Mouse (Mus musculus): ENCODE results near the gene Pfkfb4.

The Pfkfb4 gene

DNA sequence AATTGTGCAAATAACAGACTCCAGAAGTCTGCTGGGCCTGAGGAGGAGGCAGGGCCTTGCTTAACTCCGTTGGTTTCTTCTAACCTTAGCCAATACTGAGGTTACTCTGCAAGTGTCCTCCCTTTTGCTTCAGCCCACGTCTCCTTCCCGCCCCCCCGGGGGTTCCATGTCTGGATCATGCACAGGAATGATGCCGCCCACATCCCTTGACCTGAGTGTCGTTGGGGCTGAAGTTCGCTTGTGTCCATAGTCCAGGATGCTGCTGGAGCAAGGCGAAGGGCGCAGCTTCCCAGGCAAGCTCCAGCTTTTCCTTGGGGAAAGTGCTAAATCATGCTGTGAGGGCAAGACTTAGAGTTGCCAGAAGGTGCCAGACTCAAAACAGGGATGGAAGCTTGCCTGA lies 4.8 kb downstream of the Pfkfb4 start:
- DNase-seq (ENCODE audit: low read depth, low spot score) = no peak

DNA sequence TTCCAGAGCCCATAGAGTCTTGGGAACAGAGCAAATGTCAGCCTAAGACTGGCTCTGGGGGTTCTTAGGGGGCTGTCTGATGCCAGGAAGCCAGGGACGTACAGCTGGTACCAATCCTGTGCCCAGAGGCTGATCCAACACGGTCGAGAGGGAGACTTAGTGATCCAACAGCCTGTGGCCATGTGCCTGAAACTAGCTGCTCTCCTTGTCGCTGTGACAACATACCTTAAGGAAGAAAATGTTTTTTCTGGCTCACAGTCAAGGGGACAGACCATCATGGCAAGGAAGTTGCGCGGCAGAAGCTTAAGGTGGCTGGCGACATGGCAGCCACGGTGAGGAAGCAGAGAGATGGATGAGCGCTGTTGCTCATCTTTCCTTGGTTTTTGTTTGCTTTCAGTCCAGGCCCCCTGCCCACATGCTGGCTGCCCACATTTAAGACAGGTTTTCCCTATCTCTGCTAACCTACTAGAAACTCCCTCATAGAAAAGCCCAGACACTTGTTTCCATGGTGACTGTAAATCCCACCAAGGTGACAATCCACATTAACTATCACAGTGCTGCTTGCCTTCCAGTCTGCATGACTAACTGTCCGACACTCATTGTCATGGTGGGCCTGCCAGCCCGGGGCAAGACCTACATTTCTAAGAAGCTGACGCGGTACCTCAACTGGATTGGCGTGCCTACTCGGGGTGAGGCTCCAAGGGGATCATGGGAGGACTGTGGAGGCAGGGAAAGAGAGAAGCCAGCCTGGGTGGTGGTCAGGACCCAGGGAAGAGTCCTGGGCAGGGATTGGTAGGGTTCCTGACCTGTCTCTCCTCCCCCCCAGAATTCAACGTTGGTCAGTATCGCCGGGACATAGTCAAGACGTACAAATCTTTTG lies 6.9 kb downstream of the Pfkfb4 start:
- DNase-seq (ENCODE audit: low read depth, low spot score) = no peak

DNA sequence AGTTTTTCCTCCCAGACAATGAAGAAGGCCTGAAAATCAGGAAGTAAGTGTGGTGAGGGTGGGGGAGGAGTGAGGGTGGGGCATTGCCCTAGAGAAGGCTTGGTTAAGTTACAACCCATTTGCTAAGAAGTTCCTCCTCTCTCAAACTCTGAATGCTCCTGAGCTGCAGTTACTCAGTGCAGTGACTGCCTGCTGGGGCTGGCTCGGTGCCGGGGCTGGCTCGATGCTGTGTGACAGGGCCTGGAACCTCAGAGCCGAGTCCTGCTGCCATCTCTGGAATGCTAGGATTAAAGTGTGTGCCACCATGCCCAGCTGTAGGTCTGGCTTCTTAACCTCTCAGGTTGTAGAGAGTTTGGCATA lies 7.6 kb downstream of the Pfkfb4 start:
- no peak for DNase-seq (ENCODE audit: low read depth, low spot score)

DNA sequence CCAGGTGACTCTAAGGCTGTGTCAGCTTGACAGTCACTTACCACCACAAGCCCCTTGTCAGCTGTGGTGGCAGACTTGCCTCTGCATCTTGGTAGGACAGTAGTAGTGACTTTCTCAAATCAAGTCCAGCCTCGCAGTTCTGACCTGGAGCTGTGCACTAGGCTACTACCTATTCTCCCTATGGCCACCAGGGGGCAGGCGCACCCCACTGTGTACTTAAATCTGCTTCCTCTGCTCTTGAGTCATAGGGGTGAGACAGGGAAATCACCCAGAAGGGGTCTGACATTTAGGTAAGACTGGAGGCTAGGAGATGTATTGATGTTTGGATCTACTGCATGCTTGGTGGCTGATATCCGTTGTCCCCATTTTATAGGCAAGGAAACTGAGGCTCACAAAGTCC lies 9.1 kb downstream of the Pfkfb4 start:
- peak; percentile 39 for DNase-seq (ENCODE audit: low read depth, low spot score)

DNA sequence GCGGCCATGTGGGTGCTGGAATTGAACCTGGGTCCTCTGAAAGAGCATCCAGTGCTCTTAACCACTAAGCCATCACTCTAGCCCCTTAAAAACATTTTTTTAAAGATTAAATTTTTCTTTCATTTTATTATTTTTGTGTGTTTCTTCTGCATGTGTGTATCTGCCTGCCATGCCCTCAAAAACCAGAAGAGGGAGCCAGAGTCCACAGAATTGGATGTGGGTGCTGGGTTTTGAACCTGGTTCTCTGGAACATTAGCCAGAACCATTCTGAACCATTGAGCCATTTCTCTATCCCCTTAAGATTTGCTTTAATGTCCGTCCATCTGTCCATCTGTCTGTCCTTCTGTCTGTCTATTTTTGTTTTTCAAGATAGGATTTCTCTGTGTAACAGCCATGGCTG lies 11.6 kb downstream of the Pfkfb4 start:
- no peak for DNase-seq (ENCODE audit: low read depth, low spot score)

DNA sequence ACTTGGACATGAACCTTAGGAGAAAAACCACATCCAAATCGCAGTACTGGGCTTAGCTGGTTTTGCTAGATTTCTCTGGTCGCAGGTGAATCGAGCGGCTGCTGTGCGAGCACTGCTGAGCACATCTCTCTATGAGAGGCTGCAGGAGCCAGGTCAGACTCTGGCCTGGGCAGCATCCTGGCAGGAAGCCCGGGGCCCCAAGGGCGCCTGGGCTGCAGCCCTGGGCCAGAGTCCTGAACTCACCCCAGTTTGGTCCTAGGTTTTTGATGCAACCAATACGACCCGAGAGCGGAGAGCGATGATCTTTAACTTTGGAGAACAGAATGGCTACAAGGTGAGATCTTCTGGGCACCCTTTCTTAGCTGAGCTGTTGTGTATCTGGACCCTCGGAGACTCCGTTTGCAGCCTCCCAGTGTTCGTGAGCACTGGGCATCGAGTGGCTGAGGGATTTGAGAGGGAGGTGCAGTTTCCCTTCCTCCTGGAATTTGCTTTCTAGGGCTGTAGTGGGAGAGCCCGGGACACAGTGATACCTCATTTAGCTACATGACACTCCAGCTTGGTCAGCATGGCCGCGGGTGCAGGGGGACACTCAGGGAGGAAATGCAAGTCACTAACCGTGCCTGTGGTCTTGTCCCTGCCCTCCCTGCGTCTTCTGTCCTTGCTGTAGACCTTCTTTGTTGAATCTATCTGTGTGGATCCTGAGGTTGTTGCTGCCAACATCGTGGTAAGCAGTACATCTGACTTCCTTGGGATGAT lies 15.6 kb downstream of the Pfkfb4 start:
- DNase-seq (ENCODE audit: low read depth, low spot score) = no peak

DNA sequence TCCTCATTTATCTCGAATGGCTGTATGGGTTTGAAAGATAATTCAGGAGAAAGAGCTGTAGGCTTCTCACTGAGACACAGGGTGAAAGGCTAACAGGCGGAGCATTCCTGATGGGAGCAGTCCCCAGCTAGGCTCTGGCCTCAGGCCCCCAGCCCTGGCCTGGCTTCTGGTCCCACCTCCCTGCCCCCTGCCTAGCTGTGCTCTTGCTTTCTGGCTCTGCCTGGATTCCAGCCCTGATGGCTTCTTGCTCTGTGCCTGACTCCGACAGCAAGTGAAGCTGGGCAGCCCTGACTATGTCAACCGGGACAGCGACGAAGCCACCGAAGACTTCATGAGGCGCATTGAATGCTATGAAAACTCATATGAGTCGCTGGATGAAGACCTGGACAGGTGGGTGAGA lies 16.5 kb downstream of the Pfkfb4 start:
- no peak for DNase-seq (ENCODE audit: low read depth, low spot score)

DNA sequence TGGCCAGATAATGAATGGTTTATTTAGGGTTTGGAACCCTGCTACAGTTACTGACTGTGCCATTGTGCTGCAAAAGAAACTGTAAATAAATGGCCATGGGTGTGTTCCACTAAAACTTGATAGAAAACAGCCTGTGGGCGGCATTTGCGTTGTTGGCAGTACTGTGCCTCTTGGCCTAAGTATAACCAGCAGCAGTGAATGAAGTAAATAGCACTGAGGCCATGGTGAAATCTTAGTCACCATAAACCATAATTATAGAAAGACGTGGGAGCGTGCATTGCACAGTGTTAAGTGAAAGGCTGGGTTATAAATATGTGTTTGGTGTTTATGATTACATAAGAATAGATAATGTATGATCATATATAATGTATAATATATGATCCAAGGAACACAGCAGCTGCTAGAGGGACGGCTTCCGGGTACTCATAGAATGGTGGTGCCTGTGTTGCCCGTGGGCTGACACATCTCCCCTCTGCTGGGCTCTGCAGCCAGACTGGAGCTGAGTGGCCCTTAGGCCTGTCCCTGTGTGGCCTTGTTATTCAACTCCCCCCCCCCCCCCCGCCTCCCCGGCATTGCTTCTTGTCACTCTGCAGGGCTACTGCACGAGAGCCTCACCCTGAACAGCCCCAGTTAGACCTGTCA lies 17.5 kb downstream of the Pfkfb4 start:
- no peak for DNase-seq (ENCODE audit: low read depth, low spot score)

DNA sequence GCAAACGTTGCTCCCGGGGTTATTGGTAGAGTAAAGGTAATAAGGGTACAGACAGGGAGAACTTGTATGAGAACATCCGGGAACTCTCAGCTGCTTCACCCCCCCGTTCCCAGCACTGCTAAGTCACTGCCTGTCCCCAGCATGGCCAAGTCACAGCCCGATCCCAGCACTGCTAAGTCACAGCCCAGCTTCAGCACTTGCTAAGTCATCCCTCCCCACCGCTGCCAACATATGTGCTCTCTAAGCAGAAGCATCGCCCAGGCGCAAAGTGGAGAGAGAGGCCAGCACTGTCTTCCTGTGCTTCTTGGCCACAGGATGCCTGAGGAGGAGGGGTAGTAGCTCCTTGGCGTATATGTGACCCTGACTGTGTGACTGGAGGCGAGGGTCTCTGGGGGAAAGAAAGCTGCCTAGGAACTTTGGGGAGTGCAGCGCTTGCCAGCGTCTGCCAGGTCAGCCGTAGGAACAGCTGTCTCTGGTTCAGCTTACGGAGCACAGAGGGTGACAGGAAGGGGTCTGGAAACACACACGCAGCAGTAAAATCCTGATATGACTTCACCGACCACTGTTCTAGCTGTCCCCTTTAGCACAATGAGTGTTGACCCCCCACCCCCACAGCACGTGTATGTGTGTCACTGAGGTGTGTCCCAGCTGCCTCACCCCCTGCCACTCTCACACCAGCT lies 18.2 kb downstream of the Pfkfb4 start:
- DNase-seq (ENCODE audit: low read depth, low spot score) = no peak

DNA sequence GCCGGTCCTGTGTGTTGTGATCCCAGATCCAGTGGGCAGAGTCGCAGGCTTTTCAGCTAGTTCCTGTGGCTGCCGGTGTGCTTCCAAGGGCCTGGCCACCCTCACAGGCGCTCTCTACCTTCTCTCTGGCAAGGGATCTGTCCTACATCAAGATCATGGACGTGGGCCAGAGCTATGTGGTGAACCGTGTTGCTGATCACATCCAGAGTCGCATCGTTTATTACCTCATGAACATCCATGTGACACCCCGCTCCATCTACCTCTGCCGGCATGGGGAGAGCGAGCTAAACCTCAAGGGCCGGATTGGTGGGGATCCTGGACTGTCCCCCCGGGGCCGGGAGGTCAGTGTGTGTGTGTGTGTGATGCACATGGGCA lies 18.7 kb downstream of the Pfkfb4 start:
- no peak for DNase-seq (ENCODE audit: low read depth, low spot score)

DNA sequence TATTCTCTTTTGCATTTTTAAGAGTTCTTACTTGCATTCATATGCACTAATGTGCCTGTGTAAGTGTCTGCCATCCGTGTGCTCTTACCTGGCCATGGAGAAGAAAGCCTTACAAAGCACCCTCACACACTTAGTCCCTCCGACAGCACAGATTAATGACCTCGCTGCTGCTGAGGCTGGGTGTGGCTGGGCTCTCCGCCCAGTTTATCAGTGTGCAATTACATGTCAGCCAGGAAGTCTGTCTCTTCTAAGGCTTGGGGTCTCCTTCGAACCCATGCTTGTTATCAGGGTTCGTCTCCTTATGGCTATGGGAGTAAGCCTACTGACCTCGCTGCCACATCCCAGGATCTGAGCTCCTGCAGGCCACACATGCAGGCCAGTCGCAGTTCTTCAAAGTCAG lies 23.8 kb downstream of the Pfkfb4 start:
- no peak for DNase-seq (ENCODE audit: low read depth, low spot score)

DNA sequence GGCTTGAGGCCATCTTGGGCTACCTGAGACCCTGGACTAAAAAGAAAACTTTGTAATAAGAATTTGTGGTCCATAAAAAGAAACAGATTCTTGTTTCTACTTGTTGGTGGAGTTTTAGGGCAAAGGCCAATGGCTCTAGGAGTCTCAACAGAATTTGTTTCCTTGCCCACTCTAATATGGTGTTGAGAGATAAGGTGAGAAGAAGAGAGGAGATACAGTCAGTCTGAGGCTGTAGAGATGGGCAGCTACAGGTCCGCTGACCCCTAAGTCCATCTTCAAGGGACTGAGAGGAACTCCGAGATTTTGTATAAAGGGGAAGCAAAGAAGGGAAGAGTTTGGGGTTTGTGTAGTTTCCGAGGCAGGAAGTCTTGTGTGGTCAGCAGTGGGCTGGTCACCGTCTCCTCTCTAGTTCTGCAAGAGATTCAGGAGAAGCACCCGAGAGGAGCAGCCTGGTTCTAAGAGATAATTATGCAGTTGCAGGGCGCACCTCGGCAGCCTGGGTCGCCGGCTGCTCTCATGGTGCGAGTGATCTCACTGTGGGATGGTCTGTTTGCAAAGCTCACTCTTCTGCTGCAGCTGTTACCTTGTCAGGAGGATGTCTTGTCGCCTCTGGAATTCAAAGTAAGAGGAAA lies 25.5 kb downstream of the Pfkfb4 start:
- no peak for DNase-seq (ENCODE audit: low read depth, low spot score)

DNA sequence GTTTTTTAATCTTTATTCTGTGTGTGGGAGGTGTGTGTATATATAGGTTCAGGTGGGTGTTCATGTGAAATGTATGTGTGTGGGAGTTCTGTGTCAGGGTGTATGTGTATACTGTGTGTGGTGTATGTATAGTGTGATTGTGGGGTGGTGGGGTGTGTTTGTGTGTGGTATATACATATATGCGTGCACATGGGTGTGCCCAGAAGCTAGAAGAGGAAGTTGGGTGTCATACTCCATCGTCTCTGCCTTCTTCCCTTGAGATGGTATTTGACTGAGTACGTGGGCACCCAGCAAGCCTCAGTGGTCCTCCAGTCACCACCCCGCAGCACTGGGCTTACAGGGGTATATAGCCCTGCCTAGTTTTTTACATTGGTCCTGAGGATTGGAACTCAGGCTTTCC lies 29.9 kb downstream of the Pfkfb4 start:
- no peak for DNase-seq (ENCODE audit: low read depth, low spot score)

DNA sequence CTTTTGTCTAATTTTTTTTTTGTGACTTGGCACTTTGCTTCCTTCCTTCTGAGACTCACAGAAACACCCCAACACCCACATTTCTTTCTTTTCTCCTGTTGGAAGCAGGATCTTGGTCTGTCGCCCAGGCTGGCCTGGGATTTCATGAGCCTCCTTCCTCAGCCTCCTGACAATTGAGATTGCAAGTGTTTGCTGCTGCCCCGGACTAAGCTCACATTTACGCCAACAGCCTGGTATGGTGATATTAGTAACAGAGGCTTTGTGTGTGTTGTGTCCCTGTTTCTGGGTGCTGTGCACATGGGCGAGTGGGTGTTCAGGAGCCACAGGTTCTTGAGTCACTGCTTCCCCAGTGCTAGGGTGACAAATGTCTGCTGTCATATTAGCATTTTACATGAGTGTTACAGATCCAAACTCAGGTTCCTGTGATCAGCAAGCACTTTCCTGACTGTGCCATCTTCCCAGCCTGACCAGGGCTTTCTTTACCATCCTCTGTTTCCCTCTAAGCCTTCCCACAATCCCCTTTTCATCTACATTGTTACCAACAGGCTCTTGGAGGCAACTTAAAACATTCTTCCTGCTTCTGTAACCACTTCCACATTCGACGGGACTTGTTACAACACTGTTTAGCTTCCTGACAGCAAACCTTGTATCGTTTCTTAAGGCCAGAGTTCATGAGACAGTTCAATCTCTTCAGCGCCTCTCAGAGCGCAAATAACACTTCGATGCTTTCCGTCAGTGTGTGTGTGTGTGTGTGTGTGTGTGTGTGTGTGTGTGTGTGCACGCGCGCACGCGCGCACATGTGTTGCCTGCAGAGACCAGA lies 31.5 kb downstream of the Pfkfb4 start:
- DNase-seq (ENCODE audit: low read depth, low spot score) = no peak

DNA sequence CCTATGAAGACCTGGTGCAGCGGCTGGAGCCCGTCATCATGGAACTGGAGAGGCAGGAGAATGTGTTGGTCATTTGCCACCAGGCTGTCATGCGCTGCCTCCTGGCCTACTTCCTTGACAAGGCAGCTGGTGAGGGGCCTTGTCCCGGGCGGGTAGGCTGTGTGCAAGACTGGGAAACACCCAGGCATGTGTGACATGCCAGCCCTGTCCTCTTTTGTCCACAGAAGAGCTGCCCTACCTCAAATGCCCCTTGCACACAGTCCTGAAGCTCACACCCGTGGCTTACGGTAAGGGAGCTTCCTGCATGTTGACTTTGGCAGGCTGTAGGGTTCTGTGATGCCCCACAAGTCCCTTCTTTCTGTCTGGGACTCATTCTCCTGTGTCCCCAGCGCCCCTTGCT lies 35.9 kb downstream of the Pfkfb4 start:
- no peak for DNase-seq (ENCODE audit: low read depth, low spot score)

DNA sequence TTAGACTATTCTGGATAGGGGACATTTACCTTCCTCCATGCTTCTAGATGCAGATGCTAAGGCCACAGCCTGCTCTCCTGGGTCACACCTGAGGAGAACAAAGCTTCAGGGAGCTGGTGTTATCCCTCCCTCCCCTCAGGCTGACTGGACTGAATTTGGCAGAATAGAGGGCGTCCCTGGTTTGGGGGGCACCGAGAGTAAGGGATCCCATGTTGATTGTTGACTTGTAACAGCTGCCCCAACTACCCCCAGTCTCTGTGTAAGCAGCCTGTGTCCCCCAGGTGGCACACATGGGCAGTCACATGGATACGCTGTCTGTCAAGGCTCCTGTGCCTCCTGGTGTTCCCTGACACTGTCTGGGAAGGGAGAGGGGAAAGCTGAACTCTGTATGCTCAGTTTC lies 36.8 kb downstream of the Pfkfb4 start:
- no peak for DNase-seq (ENCODE audit: low read depth, low spot score)

DNA sequence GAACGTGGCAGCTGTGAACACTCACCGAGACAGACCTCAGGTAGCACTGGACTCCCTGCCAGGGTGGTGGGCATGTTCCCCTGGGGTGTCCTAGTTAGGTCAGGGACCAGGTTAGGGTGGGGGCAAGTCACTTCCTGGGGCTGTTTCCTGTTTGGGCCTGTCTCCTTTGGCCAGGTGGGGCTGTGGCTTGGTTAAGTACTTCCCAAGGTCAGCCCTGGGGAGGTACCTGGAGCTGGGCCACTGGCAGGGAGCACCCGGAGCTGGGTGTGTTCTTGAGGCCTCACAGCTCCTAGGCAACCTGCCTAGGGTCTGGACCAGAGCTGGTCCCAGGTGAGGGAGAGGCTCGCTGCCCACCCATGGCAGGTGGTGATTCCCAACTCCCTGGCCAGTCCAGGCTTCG lies 37.3 kb downstream of the Pfkfb4 start:
- no peak for DNase-seq (ENCODE audit: low read depth, low spot score)

DNA sequence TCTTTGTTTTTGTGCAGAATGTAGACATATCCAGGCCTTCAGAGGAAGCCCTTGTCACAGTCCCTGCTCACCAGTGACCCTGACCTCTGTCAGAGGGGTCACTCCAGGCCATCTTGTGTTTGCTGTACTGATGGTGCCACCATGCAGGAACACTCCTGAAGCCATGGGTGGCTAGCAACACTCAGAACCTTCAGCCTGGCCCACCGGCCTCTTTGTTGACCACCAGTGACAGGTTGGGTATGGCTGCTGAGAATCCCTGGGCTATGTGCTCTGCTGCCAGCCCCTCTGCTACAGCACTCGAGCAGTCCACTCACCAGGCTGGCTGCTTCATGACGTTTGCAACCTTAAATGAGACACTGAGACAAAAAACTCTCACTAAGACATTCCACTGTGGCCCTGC lies 38.7 kb downstream of the Pfkfb4 start:
- no peak for DNase-seq (ENCODE audit: low read depth, low spot score)

DNA sequence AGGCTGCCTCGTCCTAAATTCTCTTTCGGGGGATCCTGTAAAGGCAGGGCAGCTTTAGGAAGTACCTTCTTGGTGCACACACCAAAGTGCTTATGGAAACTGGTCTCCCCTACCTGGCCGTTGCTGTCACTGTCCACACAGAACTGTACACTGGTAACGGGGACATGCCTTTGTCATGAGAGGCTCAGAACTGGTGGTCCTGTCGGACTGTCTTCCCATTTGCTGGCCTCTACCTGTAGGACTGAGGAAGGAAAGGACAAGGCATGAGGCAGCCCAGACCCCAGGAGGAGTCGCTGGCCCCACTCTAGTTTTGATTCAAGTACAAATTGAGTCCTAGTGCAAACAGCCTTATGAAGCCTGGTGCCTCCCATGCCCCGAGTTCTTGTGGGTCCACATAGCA lies 39.4 kb downstream of the Pfkfb4 start:
- no peak for DNase-seq (ENCODE audit: low read depth, low spot score)

DNA sequence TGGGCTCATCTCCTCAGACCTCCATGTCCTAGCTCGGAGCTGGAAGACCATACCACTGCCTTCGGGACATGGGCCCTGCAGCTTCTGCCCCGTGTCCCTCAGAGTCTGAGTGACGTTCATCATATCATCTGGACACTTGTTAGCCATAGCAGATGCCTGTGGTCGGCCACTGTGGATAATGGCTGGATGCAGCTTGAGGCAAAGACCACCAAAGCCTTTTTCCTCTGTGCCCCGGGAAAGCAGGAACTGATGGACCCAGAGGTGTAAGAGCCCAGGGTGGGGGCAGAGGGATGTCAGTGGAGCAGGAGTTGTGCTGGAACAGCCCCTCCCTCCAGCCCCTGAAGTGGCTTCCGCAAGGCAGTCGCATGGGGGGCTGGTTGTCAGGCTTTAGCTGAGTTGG lies 40.1 kb downstream of the Pfkfb4 start:
- no peak for DNase-seq (ENCODE audit: low read depth, low spot score)

DNA sequence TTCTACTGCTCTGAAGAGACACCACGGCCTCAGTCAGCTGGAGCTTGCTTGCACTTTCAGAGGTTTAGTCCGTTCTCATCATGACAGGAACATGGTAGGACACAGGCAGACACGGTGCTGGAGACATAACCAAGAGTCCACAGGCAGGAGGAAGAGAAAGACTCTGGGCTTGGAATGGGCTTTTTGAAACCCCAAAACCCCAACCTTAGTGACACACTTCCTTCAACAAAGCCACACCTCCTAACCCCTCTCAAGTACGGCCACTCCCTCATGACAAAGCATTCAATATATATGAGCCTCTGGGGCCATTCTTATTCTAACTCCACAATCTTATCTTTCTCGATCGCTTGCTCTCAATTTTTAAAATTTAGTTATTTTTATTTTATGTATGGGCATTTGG lies 40.9 kb downstream of the Pfkfb4 start:
- DNase-seq (ENCODE audit: low read depth, low spot score) = no peak
